Mouse (Mus musculus): ENCODE measurements around the gene Trpv4. TPM values are rescaled to one million over a fixed set of nuclear protein-coding genes. Genes with fewer than 3 reads are reported as not detected.

Trpv4 gene
- polyA plus RNA-seq, 1 experiment from 2014 or later = 10.8 TPM

DNA sequence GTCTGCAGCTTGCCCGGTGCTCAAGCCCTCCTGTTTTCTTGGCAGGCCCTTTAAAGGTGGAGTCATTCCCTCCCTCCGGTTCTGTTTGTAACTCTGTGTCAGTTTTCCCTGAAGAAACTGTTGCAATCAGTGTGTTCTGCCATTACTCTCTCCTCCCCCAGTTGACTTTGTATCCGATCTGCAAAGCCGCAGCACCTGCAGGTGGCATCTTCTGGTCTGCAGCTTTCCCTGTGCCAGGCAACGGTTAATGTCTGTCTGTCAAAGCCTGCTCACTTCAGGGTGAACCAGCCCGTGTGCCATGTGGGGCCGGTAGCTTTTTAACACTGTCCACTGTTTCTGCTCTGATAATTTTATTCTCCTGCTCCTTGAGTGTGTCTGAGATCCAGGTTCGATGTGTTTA lies 61.0 kb downstream of the Trpv4 start:
- WGBS = 50% methylated on average over 8 of the region's 8 CpGs
- Histone ChIP-seq H3K4me2 (no peak overlapping the region), H3K27me3 (peaks cover 8% of the 10 kb centered on the region), H3K36me3 (no peaks in the 10 kb centered on the region), H3K4me3 (no peak overlapping the region), H3K27ac (no peak overlapping the region), H3K9me3 (no peaks in the 10 kb centered on the region), H3K9ac (0 out of 2 replicates have a peak overlapping the region, but pooled peaks have one; percentile 11), H3K4me1 (peaks cover 42% of the 10 kb centered on the region)
- ATAC-seq (ENCODE audit: insufficient number of reproducible peaks, insufficient read depth, low FRiP score, low TSS enrichment, low read depth) = no peak

DNA sequence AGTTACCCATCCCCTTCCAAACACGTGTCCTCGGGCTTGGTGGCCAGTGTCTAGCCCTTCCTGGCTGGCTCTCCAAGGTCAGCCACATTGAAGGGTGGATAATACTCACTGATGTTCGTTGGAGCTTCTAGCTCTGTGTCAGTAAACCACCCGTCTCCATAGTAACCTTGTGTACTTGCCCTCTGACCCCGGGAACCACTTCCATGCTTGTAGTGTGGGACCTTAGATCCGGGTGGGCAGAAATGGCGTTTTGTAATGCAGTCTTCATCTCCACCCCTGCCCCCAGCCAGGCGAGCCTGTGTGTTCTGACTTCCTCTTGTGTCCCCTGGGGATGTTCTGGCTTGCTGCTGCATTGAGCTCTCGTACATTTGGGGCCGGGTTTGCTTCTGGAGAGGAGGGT lies 61.6 kb downstream of the Trpv4 start:
- Histone ChIP-seq H3K9ac (no peak overlapping the region), H3K27me3 (peaks cover 11% of the 10 kb centered on the region), H3K36me3 (no peaks in the 10 kb centered on the region), H3K4me2 (no peak overlapping the region), H3K4me3 (no peak overlapping the region), H3K9me3 (no peaks in the 10 kb centered on the region), H3K4me1 (peaks cover 48% of the 10 kb centered on the region), H3K27ac (no peak overlapping the region)
- WGBS = 17% methylated on average over 10 of the region's 10 CpGs
- ATAC-seq (ENCODE audit: insufficient number of reproducible peaks, insufficient read depth, low FRiP score, low TSS enrichment, low read depth) = no peak

DNA sequence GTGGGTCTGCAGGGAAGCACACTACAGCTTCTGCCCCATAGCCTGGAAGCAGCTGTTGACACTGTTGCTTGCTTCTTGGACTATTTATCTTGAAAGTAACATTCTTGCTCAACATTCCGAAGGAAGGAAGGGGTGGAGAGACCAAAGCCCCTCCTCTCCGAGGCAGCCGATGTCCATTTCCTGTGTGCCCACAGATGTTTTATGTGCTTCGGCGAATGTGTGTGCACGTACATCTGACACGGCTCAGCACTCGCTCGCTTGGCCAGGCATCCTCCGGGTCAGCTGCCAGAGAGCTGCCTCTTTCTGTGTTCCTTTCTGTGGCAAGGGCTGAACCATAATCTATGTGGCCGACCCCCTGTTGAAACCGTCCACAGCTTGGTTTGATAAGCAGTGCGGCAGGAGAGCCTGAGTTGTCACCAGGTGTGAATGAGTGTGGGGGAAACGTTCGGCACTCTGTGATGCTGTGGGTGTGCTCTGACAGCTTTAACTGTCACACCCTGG lies 63.4 kb downstream of the Trpv4 start:
- H3K4me1 ChIP-seq = peaks cover 59% of the 10 kb centered on the region
- peaks cover 17% of the 10 kb centered on the region for H3K27me3 ChIP-seq
- WGBS = 40% methylated on average over 15 of the region's 15 CpGs
- H3K4me2 ChIP-seq = 0 out of 2 replicates have a peak overlapping the region, but pooled peaks have one; percentile 2
- H3K4me3 ChIP-seq = no peak overlapping the region
- ATAC-seq (ENCODE audit: insufficient number of reproducible peaks, insufficient read depth, low FRiP score, low TSS enrichment, low read depth) = no peak
- H3K9ac ChIP-seq = no peak overlapping the region
- 0 out of 2 replicates have a peak overlapping the region, but pooled peaks have one; percentile 11 for H3K27ac ChIP-seq
- H3K9me3 ChIP-seq = no peaks in the 10 kb centered on the region
- no peaks in the 10 kb centered on the region for H3K36me3 ChIP-seq

DNA sequence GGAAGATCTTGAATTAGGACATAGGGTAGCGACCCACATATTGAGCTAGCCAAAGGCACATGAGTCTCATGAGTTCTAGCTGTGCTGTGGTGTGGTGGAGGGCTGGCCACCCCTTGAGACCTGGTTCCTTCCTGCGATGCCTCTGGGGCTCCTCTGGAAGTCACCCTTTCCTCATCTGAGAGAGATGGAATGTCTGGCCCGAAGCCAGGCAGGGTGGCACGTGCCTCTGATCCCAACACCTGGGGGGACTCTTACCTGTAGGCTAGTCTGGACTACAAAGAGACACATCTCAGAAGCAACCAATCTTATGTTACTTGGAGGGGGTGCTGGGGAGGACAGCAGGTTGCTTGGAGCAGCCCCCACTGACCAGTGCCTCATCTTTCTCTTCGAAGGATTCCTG lies 64.3 kb downstream of the Trpv4 start:
- Histone ChIP-seq H3K27ac (no peak overlapping the region), H3K4me2 (no peak overlapping the region), H3K9me3 (no peaks in the 10 kb centered on the region), H3K9ac (no peak overlapping the region), H3K4me1 (peaks cover 68% of the 10 kb centered on the region), H3K36me3 (no peaks in the 10 kb centered on the region), H3K4me3 (no peak overlapping the region), H3K27me3 (peaks cover 17% of the 10 kb centered on the region)
- WGBS = 71% methylated on average over 5 of the region's 5 CpGs
- no peak for ATAC-seq (ENCODE audit: insufficient number of reproducible peaks, insufficient read depth, low FRiP score, low TSS enrichment, low read depth)

DNA sequence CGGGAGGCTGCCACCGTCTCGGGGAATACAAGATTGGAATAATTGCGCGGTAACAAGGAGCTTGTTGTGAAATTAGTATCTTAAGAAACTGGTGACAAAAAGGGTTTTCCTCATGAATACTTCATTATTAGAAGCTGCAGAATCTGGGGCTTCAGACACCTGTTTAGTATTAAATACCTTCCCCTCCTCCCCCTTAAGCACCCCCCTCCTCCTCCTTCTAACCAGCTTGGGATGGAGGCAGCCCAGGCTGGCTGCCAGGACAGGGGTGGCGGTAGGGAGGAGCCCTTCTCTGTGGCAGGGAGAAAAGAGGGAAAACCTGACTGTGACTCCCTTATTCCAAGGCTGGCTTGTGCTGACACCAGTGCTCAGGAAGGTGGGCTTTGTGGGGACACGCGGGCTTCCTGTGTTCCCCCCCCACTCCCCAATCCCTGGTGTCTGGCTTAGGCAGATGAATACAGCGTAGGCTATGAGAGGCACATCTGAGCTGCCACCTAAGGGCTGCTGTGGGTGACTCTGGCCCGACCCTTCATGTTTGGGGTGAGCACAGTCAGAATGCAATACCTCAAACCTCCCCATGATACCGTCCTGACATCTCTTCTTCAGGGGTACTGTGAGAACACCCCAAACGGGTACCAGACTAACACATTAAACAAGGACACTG lies 64.9 kb downstream of the Trpv4 start:
- Histone ChIP-seq H3K4me3 (no peak overlapping the region), H3K4me2 (peak overlapping the region; percentile 14), H3K27ac (no peak overlapping the region), H3K36me3 (no peaks in the 10 kb centered on the region), H3K9me3 (no peaks in the 10 kb centered on the region), H3K9ac (no peak overlapping the region), H3K27me3 (peaks cover 17% of the 10 kb centered on the region), H3K4me1 (peaks cover 74% of the 10 kb centered on the region)
- ATAC-seq (ENCODE audit: insufficient number of reproducible peaks, insufficient read depth, low FRiP score, low TSS enrichment, low read depth) = no peak
- 41% methylated on average over 12 of the region's 12 CpGs for WGBS

DNA sequence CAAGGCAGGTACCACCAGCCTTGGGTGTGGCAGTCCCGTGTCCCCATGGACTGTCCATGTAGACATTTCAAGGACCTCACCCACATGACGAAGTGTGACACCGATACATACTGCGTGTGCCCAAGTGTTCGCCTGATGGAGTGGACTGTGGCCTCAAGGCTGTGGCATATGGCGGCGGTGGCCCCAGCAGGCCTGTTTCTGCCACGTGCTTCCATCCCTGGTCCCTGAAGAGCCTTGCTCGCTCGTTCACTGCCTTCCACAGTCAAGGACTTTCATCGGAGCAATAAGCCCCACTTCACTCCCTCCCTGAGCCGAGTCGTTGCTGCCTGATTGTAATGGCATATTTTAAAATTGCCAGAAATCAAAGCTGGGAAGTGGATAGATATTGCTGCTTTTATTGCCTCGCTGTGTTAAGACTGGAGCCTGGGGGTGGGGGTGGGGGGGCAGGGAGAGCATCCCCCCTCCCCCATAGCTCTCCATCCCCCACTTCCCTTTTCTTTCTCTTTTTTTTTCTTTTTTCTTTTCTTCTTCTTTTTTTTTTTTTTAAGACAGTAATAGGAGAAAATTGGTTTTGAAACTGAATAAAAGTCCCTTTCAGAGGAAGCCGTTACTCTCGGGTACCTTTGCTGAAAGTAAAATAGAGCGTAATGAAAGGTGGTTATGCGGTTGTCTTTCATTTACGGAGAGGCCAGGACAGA lies 65.6 kb downstream of the Trpv4 start:
- Histone ChIP-seq H3K4me3 (no peak overlapping the region), H3K36me3 (no peaks in the 10 kb centered on the region), H3K4me2 (peak overlapping the region; percentile 14; the same call in 1 of the 2 replicates), H3K27ac (no peak overlapping the region), H3K27me3 (peaks cover 17% of the 10 kb centered on the region), H3K9me3 (no peaks in the 10 kb centered on the region), H3K4me1 (peaks cover 81% of the 10 kb centered on the region), H3K9ac (no peak overlapping the region)
- no peak for ATAC-seq (ENCODE audit: insufficient number of reproducible peaks, insufficient read depth, low FRiP score, low TSS enrichment, low read depth)
- WGBS = 39% methylated on average over 19 of the region's 19 CpGs

DNA sequence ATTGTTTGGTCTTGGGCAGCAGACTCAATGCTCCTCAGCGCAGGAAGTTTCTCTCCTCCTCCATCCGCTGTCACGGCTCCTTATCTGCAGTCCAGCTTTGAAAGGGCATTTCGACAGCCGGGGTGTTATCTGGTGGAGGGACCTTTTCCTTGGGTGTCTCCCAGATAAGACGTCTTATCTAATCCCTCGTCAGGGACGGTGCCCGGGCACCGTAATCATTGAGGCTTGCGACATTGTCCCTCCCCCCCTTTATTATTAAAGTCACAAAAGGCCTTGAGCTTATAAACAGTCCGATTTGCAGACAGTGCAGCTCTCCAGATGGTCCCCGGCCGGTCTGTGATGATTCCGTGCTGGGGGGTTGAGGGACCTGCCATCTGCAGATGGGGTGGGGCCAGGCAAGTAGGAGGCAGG lies 67.1 kb downstream of the Trpv4 start:
- Histone ChIP-seq H3K27me3 (peaks cover 17% of the 10 kb centered on the region), H3K36me3 (no peaks in the 10 kb centered on the region), H3K4me2 (no peak overlapping the region), H3K4me3 (no peak overlapping the region), H3K4me1 (peaks cover 72% of the 10 kb centered on the region), H3K9ac (no peak overlapping the region), H3K27ac (no peak overlapping the region), H3K9me3 (no peaks in the 10 kb centered on the region)
- WGBS = 65% methylated on average over 15 of the region's 15 CpGs
- ATAC-seq (ENCODE audit: insufficient number of reproducible peaks, insufficient read depth, low FRiP score, low TSS enrichment, low read depth) = no peak

DNA sequence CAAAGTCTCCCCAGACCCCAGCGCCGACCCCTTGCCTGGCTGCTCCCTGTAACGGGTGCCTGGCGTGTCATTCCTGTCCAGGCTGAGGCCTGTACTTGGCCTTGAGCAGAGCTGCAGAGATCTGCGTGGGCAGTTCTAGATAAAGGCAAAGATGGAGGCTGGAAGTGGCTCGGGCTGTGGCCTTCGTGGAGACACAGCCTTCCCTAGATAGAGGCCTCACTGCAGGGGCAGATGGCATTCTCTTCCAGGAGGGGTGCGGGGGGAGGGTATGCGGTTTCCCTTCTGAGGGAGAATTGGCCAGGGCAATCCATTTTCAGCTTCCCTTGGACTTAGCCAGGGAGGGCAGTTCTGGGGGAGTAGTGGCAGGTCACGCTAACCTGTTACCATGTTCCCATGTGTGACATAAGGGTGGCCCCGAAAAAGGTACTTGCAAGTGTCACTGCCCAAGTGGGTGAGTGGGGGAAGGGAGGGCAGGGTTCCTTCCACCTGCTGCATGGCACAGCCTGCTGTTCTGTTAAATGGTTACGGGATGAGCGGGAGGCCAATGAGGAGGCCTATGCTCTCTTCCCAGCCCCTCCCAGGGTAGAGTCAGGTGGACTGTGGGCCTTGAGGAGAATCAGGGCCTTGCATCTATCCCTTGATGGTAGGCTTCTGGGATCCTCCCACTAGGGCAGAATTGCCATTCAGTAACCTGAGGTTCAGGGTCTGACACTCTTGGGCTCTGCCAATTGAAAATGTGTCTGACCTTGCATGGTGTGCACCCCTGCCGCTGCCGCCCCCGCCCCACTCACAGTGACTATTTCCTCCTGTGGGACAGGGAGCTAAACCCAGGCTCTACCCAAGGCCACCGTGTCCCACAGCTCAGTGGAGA lies 67.9 kb downstream of the Trpv4 start:
- peaks cover 80% of the 10 kb centered on the region for H3K4me1 ChIP-seq

DNA sequence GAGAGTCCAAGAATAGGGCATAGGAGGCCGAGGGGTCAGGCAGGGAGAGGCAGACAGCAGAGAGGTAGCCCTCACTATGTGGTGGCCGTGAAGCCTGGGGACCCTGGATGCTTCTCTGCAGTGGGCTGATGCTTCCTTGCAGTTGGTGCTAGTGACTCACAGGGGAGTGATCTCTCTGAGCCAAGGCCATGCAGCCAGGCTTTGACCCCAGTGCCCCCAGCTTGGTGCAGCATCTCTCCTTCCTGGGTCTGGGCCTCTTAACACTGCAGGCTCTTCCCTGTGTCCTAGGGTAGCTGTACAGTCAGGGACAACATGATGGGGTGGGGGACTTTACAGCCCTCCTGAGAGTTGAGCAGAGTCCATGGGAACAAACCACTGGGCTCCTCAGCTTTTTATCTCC lies 68.8 kb downstream of the Trpv4 start:
- H3K4me1 ChIP-seq = peaks cover 81% of the 10 kb centered on the region

More for the DNA sequence above, 67.9 kb downstream of the Trpv4 start:
- Histone ChIP-seq H3K9me3 (no peaks in the 10 kb centered on the region), H3K4me2 (no peak overlapping the region), H3K9ac (no peak overlapping the region), H3K27me3 (peaks cover 17% of the 10 kb centered on the region), H3K36me3 (no peaks in the 10 kb centered on the region), H3K4me3 (no peak overlapping the region), H3K27ac (no peak overlapping the region)
- ATAC-seq (ENCODE audit: insufficient number of reproducible peaks, insufficient read depth, low FRiP score, low TSS enrichment, low read depth) = no peak
- WGBS = 78% methylated on average over 17 of the region's 17 CpGs

DNA sequence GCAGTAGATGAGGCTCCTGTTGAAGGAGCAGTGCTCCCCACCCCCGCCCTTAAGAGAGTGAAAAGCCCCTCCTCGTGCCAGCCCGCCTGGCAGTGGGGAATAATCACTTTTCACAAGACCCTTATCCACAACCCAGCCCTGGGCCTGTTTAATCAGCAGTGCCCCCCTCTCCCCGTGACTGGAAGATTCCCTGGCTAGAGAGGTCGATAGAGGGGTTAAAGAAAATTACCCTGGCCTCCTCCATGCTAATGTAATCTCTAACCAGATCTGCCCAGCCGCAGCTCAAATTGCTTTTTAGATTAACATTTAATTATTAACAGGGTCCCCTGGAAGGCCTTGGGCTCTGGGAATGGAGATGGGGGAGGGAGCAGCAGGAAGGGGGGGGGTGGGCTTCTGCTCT lies 69.2 kb downstream of the Trpv4 start:
- H3K27ac ChIP-seq = no peak overlapping the region
- peaks cover 81% of the 10 kb centered on the region for H3K4me1 ChIP-seq

More for the DNA sequence above, 68.8 kb downstream of the Trpv4 start:
- H3K27ac ChIP-seq = no peak overlapping the region
- H3K4me2 ChIP-seq = no peak overlapping the region
- no peak for ATAC-seq (ENCODE audit: insufficient number of reproducible peaks, insufficient read depth, low FRiP score, low TSS enrichment, low read depth)
- 27% methylated on average over 2 of the region's 2 CpGs for WGBS
- peaks cover 17% of the 10 kb centered on the region for H3K27me3 ChIP-seq
- no peaks in the 10 kb centered on the region for H3K36me3 ChIP-seq
- no peaks in the 10 kb centered on the region for H3K9me3 ChIP-seq
- H3K4me3 ChIP-seq = no peak overlapping the region
- H3K9ac ChIP-seq = no peak overlapping the region

DNA sequence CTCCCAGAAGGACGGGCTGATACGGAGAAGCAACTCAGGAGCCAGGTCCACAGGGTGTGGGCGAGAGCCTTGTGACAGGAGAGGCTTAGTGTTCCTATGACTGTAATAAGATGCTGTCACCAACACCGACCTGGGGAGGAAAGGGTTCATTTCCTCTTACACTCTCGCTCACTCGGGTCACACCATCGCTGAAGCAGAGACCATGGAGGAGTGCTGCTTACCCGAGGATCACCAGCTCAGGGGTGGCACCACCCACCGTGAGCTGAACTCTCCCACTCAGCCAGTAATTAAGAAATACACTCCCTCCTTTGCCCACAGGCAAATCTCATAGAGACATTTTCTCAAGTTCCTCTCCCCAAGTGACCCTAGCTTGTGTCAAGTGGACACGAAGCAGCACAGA lies 69.8 kb downstream of the Trpv4 start:
- Histone ChIP-seq H3K4me2 (no peak overlapping the region), H3K4me1 (peaks cover 81% of the 10 kb centered on the region), H3K27me3 (peaks cover 15% of the 10 kb centered on the region), H3K36me3 (no peaks in the 10 kb centered on the region), H3K4me3 (no peak overlapping the region), H3K9me3 (no peaks in the 10 kb centered on the region), H3K27ac (no peak overlapping the region), H3K9ac (no peak overlapping the region)
- 31% methylated on average over 10 of the region's 10 CpGs for WGBS
- no peak for ATAC-seq (ENCODE audit: insufficient number of reproducible peaks, insufficient read depth, low FRiP score, low TSS enrichment, low read depth)

More for the DNA sequence above, 69.2 kb downstream of the Trpv4 start:
- Histone ChIP-seq H3K4me3 (no peak overlapping the region), H3K9ac (no peak overlapping the region), H3K9me3 (no peaks in the 10 kb centered on the region), H3K4me2 (no peak overlapping the region), H3K27me3 (peaks cover 16% of the 10 kb centered on the region), H3K36me3 (no peaks in the 10 kb centered on the region)
- WGBS = 23% methylated on average over 6 of the region's 6 CpGs
- ATAC-seq (ENCODE audit: insufficient number of reproducible peaks, insufficient read depth, low FRiP score, low TSS enrichment, low read depth) = no peak

Data from embryonic facial prominence, embryonic 13.5 days (tissue).